In the genomic region with DNA sequence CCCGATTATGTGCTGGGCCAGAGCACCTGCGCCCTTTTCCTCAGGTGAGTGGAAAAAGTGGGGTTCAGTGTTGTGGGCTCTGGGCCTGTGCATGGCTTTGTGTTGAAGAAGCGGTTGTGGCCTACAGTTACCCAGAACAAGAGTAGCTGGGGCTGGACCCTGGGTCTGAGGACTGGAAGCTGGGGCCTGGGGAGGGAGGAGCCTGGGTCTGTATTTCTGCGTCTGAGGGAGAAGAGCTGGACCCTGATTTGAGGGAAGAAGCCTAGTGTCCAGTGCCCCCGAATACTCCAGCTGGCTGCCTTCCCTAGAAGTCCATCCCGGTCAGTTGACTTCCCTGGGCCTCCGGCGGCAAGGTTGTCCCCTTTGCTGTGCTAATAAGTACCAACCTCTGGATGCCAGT, we compare ENCODE assay signal across 25 mouse cellular contexts. TPM values are rescaled to one million over a fixed set of nuclear protein-coding genes. Genes with fewer than 3 reads are reported as not detected.
"Had no signal": no experiment of that assay in that cellular context is flagged by ENCODE, and none has a peak within 500 bp of the region (broad histone marks: within the 10 kb centered on the region; RNA-seq: fewer than 3 reads in every experiment).

No protein-coding gene starts in this region.

- H3K9me3 ChIP-seq: embryonic facial prominence, embryonic 10.5 days; embryonic facial prominence, embryonic 12.5 days; embryonic facial prominence, embryonic 13.5 days; embryonic facial prominence, embryonic 15.5 days; forebrain, embryonic 10.5 days; forebrain, embryonic 12.5 days; forebrain, embryonic 13.5 days; forebrain, embryonic 15.5 days; heart, embryonic 12.5 days had no signal

- H3K4me3 ChIP-seq: embryonic facial prominence, embryonic 10.5 days; embryonic facial prominence, embryonic 12.5 days; embryonic facial prominence, embryonic 13.5 days; embryonic facial prominence, embryonic 15.5 days; erythroblast, embryonic 14.5 days; forebrain, embryonic 10.5 days; forebrain, embryonic 12.5 days; forebrain, embryonic 13.5 days; forebrain, embryonic 15.5 days; heart, embryonic 12.5 days had no signal

- H3K27ac ChIP-seq: embryonic facial prominence, embryonic 10.5 days; embryonic facial prominence, embryonic 12.5 days; embryonic facial prominence, embryonic 13.5 days; embryonic facial prominence, embryonic 15.5 days; forebrain, embryonic 10.5 days; forebrain, embryonic 12.5 days; forebrain, embryonic 13.5 days; forebrain, embryonic 15.5 days had no signal

- H3K9ac ChIP-seq: embryonic facial prominence, embryonic 12.5 days; embryonic facial prominence, embryonic 13.5 days; embryonic facial prominence, embryonic 15.5 days; forebrain, embryonic 12.5 days; forebrain, embryonic 13.5 days; forebrain, embryonic 15.5 days; forebrain, postnatal 0 days; heart, embryonic 12.5 days had no signal

- H3K27me3 ChIP-seq: embryonic facial prominence, embryonic 12.5 days; embryonic facial prominence, embryonic 13.5 days; embryonic facial prominence, embryonic 15.5 days; forebrain, embryonic 12.5 days; forebrain, embryonic 13.5 days; forebrain, embryonic 15.5 days; heart, embryonic 12.5 days had no signal

- DNase-seq: cerebellum, adult 2 months; cerebellum, adult 8-10 months; cerebellum, adult 9-10 months; cerebellum, adult 9-11 months; cerebellum, postnatal 10 days; cerebellum, postnatal 14 days; cerebellum, postnatal 25 days; cerebellum, postnatal 36 days; embryo, embryonic 11 days; forebrain, postnatal 0 days; gastrocnemius, postnatal 14 days; gastrocnemius, postnatal 25 days had no signal

RNA-seq across cellular contexts. Expression of a gene that starts 40.4 kb away (rescaled TPM):
- polyA plus RNA-seq: embryonic facial prominence, embryonic 10.5 days; embryonic facial prominence, embryonic 11.5 days; forebrain, embryonic 10.5 days; forebrain, embryonic 11.5 days; forebrain, embryonic 12.5 days; forebrain, embryonic 14.5 days had no signal
